8 mouse cellular contexts compared by ENCODE assay signal in the genomic region with DNA sequence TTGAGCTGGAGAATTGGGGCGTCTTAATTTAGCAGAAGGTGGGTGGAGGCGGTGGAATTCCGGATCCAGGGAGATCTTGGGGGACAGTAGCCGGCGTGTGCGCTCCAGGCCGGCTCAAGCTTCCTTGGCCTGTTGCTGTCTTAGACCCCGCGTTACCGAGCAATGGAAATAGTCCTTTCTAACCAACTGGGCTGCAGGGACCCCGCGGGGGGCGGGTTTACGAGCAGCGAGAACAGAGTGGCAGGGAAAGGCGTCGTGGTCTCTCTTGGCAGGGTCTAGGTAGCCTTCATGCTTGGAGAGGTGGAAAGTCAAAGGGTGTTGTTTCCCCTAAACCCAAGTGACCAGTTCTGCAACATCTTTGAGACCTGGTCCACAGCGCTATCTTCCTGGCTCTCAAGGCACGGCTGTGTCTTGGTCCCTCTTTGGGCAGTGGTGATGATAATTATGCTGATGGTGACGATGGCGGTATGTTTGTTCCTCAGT. TPM values are rescaled to one million over a fixed set of nuclear protein-coding genes. Genes with fewer than 3 reads are reported as not detected.
DNase-seq lines count a peak whose midpoint lies in the region; ATAC-seq and TF ChIP-seq lines count a peak whose summit lies in the region.

No protein-coding gene starts in this region.

- TF ChIP-seq CTCF in kidney, adult 2 months (conservative IDR thresholded peaks at IDR 0.05; ENCODE audit: insufficient read depth, insufficient read length, low read depth, low read length) = no peak
- no peak for TF ChIP-seq CTCF in Patski (IDR thresholded peaks at IDR 0.05)

- H3K4me2 ChIP-seq in forebrain, embryonic 12.5 days = peak overlapping the region; percentile 87
- H3K4me2 ChIP-seq in kidney, embryonic 15.5 days = peak overlapping the region; percentile 86
- H3K4me2 ChIP-seq in midbrain, embryonic 11.5 days = peak overlapping the region; percentile 74

- no peak for TF ChIP-seq POLR2A in kidney, adult 2 months (IDR thresholded peaks at IDR 0.05; ENCODE audit: low read depth, low read length)

- no peaks in the 10 kb centered on the region for H3K36me3 ChIP-seq in kidney, adult 2 months (ENCODE audit: control insufficient read depth, insufficient read depth, low read length)
- no peaks in the 10 kb centered on the region for H3K36me3 ChIP-seq in forebrain, embryonic 12.5 days (replicated peaks)
- H3K36me3 ChIP-seq in kidney, embryonic 15.5 days = no peaks in the 10 kb centered on the region
- no peaks in the 10 kb centered on the region; the same call in 1 of the 2 replicates for H3K36me3 ChIP-seq in midbrain, embryonic 11.5 days (ENCODE audit: control insufficient read depth, insufficient read depth, low read length)

- ATAC-seq in Patski = peak; percentile 23
- ATAC-seq in forebrain, embryonic 12.5 days (ENCODE audit: low FRiP score) = peak; percentile 36
- peak; percentile 20 for ATAC-seq in kidney, embryonic 15.5 days (replicated peaks; ENCODE audit: low FRiP score)
- ATAC-seq in midbrain, embryonic 11.5 days (ENCODE audit: low FRiP score) = peak; percentile 49

- no peaks in the 10 kb centered on the region for H3K9me3 ChIP-seq in forebrain, embryonic 12.5 days
- H3K9me3 ChIP-seq in kidney, embryonic 15.5 days (replicated peaks) = no peaks in the 10 kb centered on the region
- no peaks in the 10 kb centered on the region for H3K9me3 ChIP-seq in midbrain, embryonic 11.5 days (ENCODE audit: control insufficient read depth, low read length)

- CTCF ChIA-PET in Patski (lab: Charles Lee) = interaction anchor here (0.6 to 3.7 kb wide), 54 partner anchors 10 to 1303 kb away, joined by 3 to 21 read pairs (median 4); no protein-coding TSS in a partner anchor

- no peak for DNase-seq in kidney, adult 2 months
- DNase-seq in kidney, adult 11 months = no peak
- DNase-seq in Patski (ENCODE audit: low read depth, low spot score) = no peak
- DNase-seq in midbrain, embryonic 11.5 days (ENCODE audit: low spot score, missing footprints) = peak; percentile 97
- DNase-seq in thymus, postnatal 4 days = peak; percentile 55
- no peak for DNase-seq in ovary, postnatal 10 days (ENCODE audit: low spot score)

- WGBS in kidney, adult 2 months = under 1% methylated on average over 21 of the region's 21 CpGs
- under 1% methylated on average over 21 of the region's 21 CpGs for WGBS in forebrain, embryonic 12.5 days
- WGBS in kidney, embryonic 15.5 days = 2% methylated on average over 21 of the region's 21 CpGs
- under 1% methylated on average over 21 of the region's 21 CpGs for WGBS in midbrain, embryonic 11.5 days

- peak overlapping the region; percentile 56 for H3K4me3 ChIP-seq in kidney, adult 2 months (ENCODE audit: insufficient read depth, low read depth, low read length)
- H3K4me3 ChIP-seq in forebrain, embryonic 12.5 days (replicated peaks) = peak overlapping the region; percentile 47
- H3K4me3 ChIP-seq in kidney, embryonic 15.5 days (replicated peaks) = peak overlapping the region; percentile 56
- H3K4me3 ChIP-seq in midbrain, embryonic 11.5 days (ENCODE audit: low read depth, low read length) = peak overlapping the region; percentile 38

- POLR2A ChIA-PET in Patski (lab: Charles Lee) = interaction anchor here (1.4 kb wide), 2 partner anchors 213 to 216 kb away, joined by 4 to 5 read pairs; no protein-coding TSS in a partner anchor

- H3K4me1 ChIP-seq in kidney, adult 2 months (ENCODE audit: control insufficient read depth, insufficient read depth, low read length) = no peaks in the 10 kb centered on the region; the same call in 1 of the 2 replicates
- H3K4me1 ChIP-seq in forebrain, embryonic 12.5 days = peaks cover 43% of the 10 kb centered on the region
- peaks cover 27% of the 10 kb centered on the region for H3K4me1 ChIP-seq in kidney, embryonic 15.5 days
- peaks cover 11% of the 10 kb centered on the region; the same call in 1 of the 2 replicates for H3K4me1 ChIP-seq in midbrain, embryonic 11.5 days (ENCODE audit: control insufficient read depth, insufficient read depth, low read length)

- in situ Hi-C loops in Patski (cut with MboI; ENCODE audit: low pct_unique_long_range_greater_than_20kb) = loop anchor here (5.0 to 10.0 kb wide), 4 partner anchors 359 to 844 kb away; no protein-coding TSS in a partner anchor

- peaks cover 10% of the 10 kb centered on the region for H3K27me3 ChIP-seq in kidney, adult 2 months (replicated peaks; ENCODE audit: control insufficient read depth, insufficient read depth, low read length)
- peaks cover 19% of the 10 kb centered on the region for H3K27me3 ChIP-seq in Patski
- peaks cover 74% of the 10 kb centered on the region for H3K27me3 ChIP-seq in forebrain, embryonic 12.5 days
- peaks cover 41% of the 10 kb centered on the region for H3K27me3 ChIP-seq in kidney, embryonic 15.5 days
- H3K27me3 ChIP-seq in midbrain, embryonic 11.5 days (ENCODE audit: control insufficient read depth, insufficient read depth, low read length) = peaks cover 50% of the 10 kb centered on the region

- H3K9ac ChIP-seq in forebrain, embryonic 12.5 days = peak overlapping the region; percentile 49
- H3K9ac ChIP-seq in kidney, embryonic 15.5 days = peak overlapping the region; percentile 45
- H3K9ac ChIP-seq in midbrain, embryonic 11.5 days (ENCODE audit: low read length) = peak overlapping the region; percentile 30; the same call in 1 of the 2 replicates

- no peak overlapping the region for H3K27ac ChIP-seq in kidney, adult 2 months (ENCODE audit: insufficient read depth, low read depth, low read length)
- H3K27ac ChIP-seq in forebrain, embryonic 12.5 days = peak overlapping the region; percentile 42; the same call in 1 of the 2 replicates
- peak overlapping the region; percentile 81 for H3K27ac ChIP-seq in kidney, embryonic 15.5 days
- H3K27ac ChIP-seq in midbrain, embryonic 11.5 days (ENCODE audit: low read depth, low read length) = no peak overlapping the region

RNA-seq across cellular contexts. Expression of a gene that starts 4.5 kb away (rescaled TPM):
- 22.6 and 26.0 TPM in 2 replicates for polyA plus RNA-seq in kidney, adult 2 months (2012; rRNA removed)
- polyA plus RNA-seq in Patski (2021) = 7.5 TPM
- polyA plus RNA-seq in forebrain, embryonic 12.5 days (2016; fragmentation: Nextera tagmentation; extraction: Ambion mirVana) = 15.7 and 18.9 TPM in 2 replicates
- 40.0 and 47.3 TPM in 2 replicates for polyA plus RNA-seq in kidney, embryonic 15.5 days (2015; fragmentation: Nextera tagmentation; extraction: Ambion mirVana)
- polyA plus RNA-seq in midbrain, embryonic 11.5 days (2014; fragmentation: Nextera tagmentation; extraction: Ambion mirVana) = 18.2 and 22.0 TPM in 2 replicates

Comparison
In these comparisons a context has a peak if more than half of its experiments do, and no peak if none do; other contexts are left out.
1. H3K27ac ChIP-seq: peak in forebrain, embryonic 12.5 days (single experiment) and kidney, embryonic 15.5 days (single experiment); none in kidney, adult 2 months (single experiment) and midbrain, embryonic 11.5 days (single experiment).
2. DNase-seq: peak in midbrain, embryonic 11.5 days (single experiment) and thymus, postnatal 4 days (single experiment); none in kidney, adult 2 months (single experiment), kidney, adult 11 months (single experiment), Patski (single experiment) and ovary, postnatal 10 days (single experiment).
3. Peak in every context shown above with its lines, with median percentiles within 50 percentile points of each other: H3K4me3 ChIP-seq, ATAC-seq, H3K4me2 ChIP-seq and H3K9ac ChIP-seq.